Mouse (Mus musculus) midbrain, embryonic 12.5 days (tissue): ENCODE measurements around the gene Gm11757. TPM values are rescaled to one million over a fixed set of nuclear protein-coding genes. Genes with fewer than 3 reads are reported as not detected.
"Not testable (repeated sequence)": the region's sequence is repeated elsewhere in the genome, so short reads cannot be mapped to it uniquely, and the experiment has no call there.

Source experiments
- ATAC-seq: fragments of 200-750 bp; cut with Nextera tagmentation; 2 replicates; pipeline ENCODE4 v1.8.0; 2017; ENCODE audit warnings: low read depth, moderate TSS enrichment, moderate library complexity; ENCODE audit not compliant: low FRiP score
- H3K27ac ChIP-seq: fragments of 300-500 bp; sonication (generic); replicated peaks from 2 replicates; pipeline ENCODE4 v1.5.1; 2016; ENCODE audit warnings: mild to moderate bottlenecking
- H3K27me3 ChIP-seq: fragments of 300-500 bp; sonication (generic); 2 replicates; pipeline ENCODE4 v1.6.1; 2016; ENCODE audit warnings: mild to moderate bottlenecking
- H3K36me3 ChIP-seq: fragments of 300-500 bp; sonication (generic); 2 replicates; pipeline ENCODE4 v1.6.1; 2016
- H3K4me1 ChIP-seq: fragments of 300-500 bp; sonication (generic); 2 replicates; pipeline ENCODE4 v1.6.1; 2016
- H3K4me2 ChIP-seq: fragments of 300-500 bp; sonication (generic); replicated peaks from 2 replicates; pipeline ENCODE4 v1.6.1; 2016; ENCODE audit warnings: mild to moderate bottlenecking, moderate library complexity
- H3K4me3 ChIP-seq: fragments of 300-500 bp; sonication (generic); 2 replicates; pipeline ENCODE4 v1.5.1; 2016; ENCODE audit warnings: mild to moderate bottlenecking
- H3K9ac ChIP-seq: fragments of 300-500 bp; sonication (generic); replicated peaks from 2 replicates; pipeline ENCODE4 v1.6.1; 2016; ENCODE audit warnings: mild to moderate bottlenecking, moderate library complexity
- H3K9me3 ChIP-seq: fragments of 300-500 bp; sonication (generic); 2 replicates; pipeline ENCODE4 v1.6.1; 2016; ENCODE audit warnings: mild to moderate bottlenecking
- WGBS: fragments of 180-500 bp; shearing (Covaris S2); methylation state at CpG from one replicate; pipeline ENCODE4 v1.1.7; 2016; 5-methylcytosine and 5-hydroxymethylcytosine counted together
- polyA plus RNA-seq: library from polyadenylated mRNA; unstranded; fragments of >200 nt; fragmentation: Nextera tagmentation; extraction: Ambion mirVana; gene quantifications from 2 replicates; pipeline ENCODE4 v1.2.1, GENCODE M21; 2016

The Gm11757 gene
- not detected in 2 replicates for polyA plus RNA-seq

GRCm38 (mm10) chr4:73891012-73891411, at the start of gene Gm11757:
Gm11757 (minus strand) TSS chr4:73891112.
- H3K27me3 ChIP-seq, ATAC-seq, H3K4me1 ChIP-seq, H3K4me2 ChIP-seq, H3K9ac ChIP-seq, H3K36me3 ChIP-seq, H3K4me3 ChIP-seq, H3K9me3 ChIP-seq, H3K27ac ChIP-seq: not testable (repeated sequence)
- no CpG with 5 or more reads among the region's 4 CpGs for WGBS

GRCm38 (mm10) chr4:73920660-73921059, 29.7 kb upstream of the Gm11757 start, which contains the start of gene Gm11756:
Gm11756 (minus strand) TSS chr4:73920760.
- H3K36me3 ChIP-seq, H3K4me1 ChIP-seq, H3K9me3 ChIP-seq, H3K4me3 ChIP-seq, H3K27ac ChIP-seq, H3K9ac ChIP-seq, ATAC-seq, H3K27me3 ChIP-seq, H3K4me2 ChIP-seq: not testable (repeated sequence)
- WGBS: 85% methylated on average over 6 of the region's 6 CpGs

- not testable (repeated sequence) for H3K9me3 ChIP-seq, H3K27me3 ChIP-seq, H3K4me1 ChIP-seq, H3K9ac ChIP-seq, H3K4me2 ChIP-seq, H3K36me3 ChIP-seq, H3K27ac ChIP-seq, H3K4me3 ChIP-seq, ATAC-seq
- WGBS: no CpG with 5 or more reads among the region's 4 CpGs
Observed at GRCm38 (mm10) chr4:73905853-73906252, 14.9 kb upstream of the Gm11757 start, which contains the start of gene Gm13871. Gm13871 (minus strand) TSS chr4:73905953.

GRCm38 (mm10) chr4:73876166-73876565, 14.7 kb downstream of the Gm11757 start, which contains the start of gene Gm11758:
Gm11758 (minus strand) TSS chr4:73876266.
- H3K27ac ChIP-seq, H3K9me3 ChIP-seq, H3K9ac ChIP-seq, H3K36me3 ChIP-seq, H3K4me2 ChIP-seq, H3K4me3 ChIP-seq, H3K4me1 ChIP-seq, H3K27me3 ChIP-seq, ATAC-seq: not testable (repeated sequence)
- no CpG with 5 or more reads among the region's 4 CpGs for WGBS

Other genes starting within 250 kb of the Gm11757 start
- not detected in 2 replicates for gene Gm11239, start 222.8 kb downstream of the Gm11757 start, polyA plus RNA-seq
- not detected in 2 replicates for gene Gm428, start 207.6 kb downstream of the Gm11757 start, polyA plus RNA-seq
- gene Rasef, start 100.1 kb downstream of the Gm11757 start, polyA plus RNA-seq: 0.14 and 0.27 TPM in 2 replicates
- gene Gm11758, start 14.8 kb downstream of the Gm11757 start, polyA plus RNA-seq: not detected in 2 replicates
- not detected in 2 replicates for gene Gm13871, start 14.8 kb upstream of the Gm11757 start, polyA plus RNA-seq
- not detected in 2 replicates for gene Gm11756, start 29.6 kb upstream of the Gm11757 start, polyA plus RNA-seq
- gene 2310002L09Rik, start 59.7 kb upstream of the Gm11757 start, polyA plus RNA-seq: 0.12 TPM in 1 of 2 replicates, not detected in the other
- 7.4 and 7.9 TPM in 2 replicates for gene Frmd3, start 122.3 kb upstream of the Gm11757 start, polyA plus RNA-seq